ENCODE assay signal across 36 mouse cellular contexts in the genomic region with DNA sequence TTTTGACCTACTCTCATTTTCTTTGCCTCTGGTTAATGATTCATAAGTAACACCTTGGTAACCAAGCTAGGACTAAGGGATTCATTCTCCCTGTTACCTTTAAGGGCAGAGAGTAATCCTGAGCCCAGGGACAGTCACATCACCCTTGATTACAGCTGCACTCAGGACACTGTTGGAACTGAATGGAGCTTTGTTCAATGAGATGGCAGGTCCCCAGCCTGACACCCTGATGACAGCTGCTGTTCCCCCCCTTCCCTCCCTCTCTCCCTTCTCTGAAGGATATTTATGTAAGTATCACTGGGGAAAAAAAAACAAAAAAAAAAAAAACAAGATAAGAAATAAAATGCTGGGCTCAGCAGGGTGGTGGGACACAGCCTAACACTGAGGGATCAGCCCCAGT. TPM values are rescaled to one million over a fixed set of nuclear protein-coding genes. Genes with fewer than 3 reads are reported as not detected.
"Had no signal": no experiment of that assay in that cellular context is flagged by ENCODE, and none has a peak within 500 bp of the region (broad histone marks: within the 10 kb centered on the region; RNA-seq: fewer than 3 reads in every experiment).

No protein-coding gene starts in this region.

- H3K4me1 ChIP-seq: heart, embryonic 13.5 days; heart, embryonic 15.5 days; hindbrain, embryonic 12.5 days; kidney, embryonic 15.5 days; limb, embryonic 13.5 days; limb, embryonic 15.5 days; liver, embryonic 13.5 days had no signal

- H3K27me3 ChIP-seq: heart, embryonic 13.5 days; heart, embryonic 15.5 days; hindbrain, embryonic 12.5 days; limb, embryonic 13.5 days; limb, embryonic 15.5 days; liver, embryonic 13.5 days had no signal

- H3K9ac ChIP-seq: heart, embryonic 13.5 days; heart, embryonic 15.5 days; hindbrain, embryonic 12.5 days; hindbrain, embryonic 14.5 days; kidney, embryonic 15.5 days; limb, embryonic 13.5 days; limb, embryonic 15.5 days; liver, embryonic 13.5 days had no signal

- H3K9me3 ChIP-seq: heart, embryonic 13.5 days; heart, embryonic 15.5 days; hindbrain, embryonic 12.5 days; kidney, embryonic 15.5 days; limb, embryonic 13.5 days; limb, embryonic 15.5 days; liver, embryonic 13.5 days had no signal

- H3K4me3 ChIP-seq: gastrocnemius, adult 2 months; heart, adult 2 months; heart, embryonic 13.5 days; heart, embryonic 15.5 days; hindbrain, embryonic 12.5 days; kidney, embryonic 15.5 days; limb, embryonic 13.5 days; limb, embryonic 15.5 days; liver, embryonic 13.5 days had no signal

- H3K4me2 ChIP-seq: heart, embryonic 11.5 days; heart, embryonic 13.5 days; heart, embryonic 15.5 days; hindbrain, embryonic 12.5 days; hindbrain, embryonic 14.5 days; kidney, embryonic 15.5 days; limb, embryonic 13.5 days; limb, embryonic 15.5 days; liver, embryonic 11.5 days; liver, embryonic 13.5 days had no signal

- ATAC-seq: intestine, embryonic 16.5 days had no signal

- H3K36me3 ChIP-seq: heart, embryonic 13.5 days; heart, embryonic 15.5 days; hindbrain, embryonic 12.5 days; kidney, embryonic 15.5 days; limb, embryonic 13.5 days; limb, embryonic 15.5 days; liver, embryonic 13.5 days had no signal

- H3K27ac ChIP-seq: gastrocnemius, adult 2 months; heart, adult 2 months; heart, embryonic 13.5 days; heart, embryonic 15.5 days; hindbrain, embryonic 12.5 days; hindbrain, embryonic 14.5 days; hindbrain, postnatal 0 days; kidney, embryonic 15.5 days; kidney, postnatal 0 days; limb, embryonic 13.5 days; limb, embryonic 15.5 days; liver, embryonic 13.5 days had no signal

- DNase-seq: gastrocnemius, adult 2 months; gastrocnemius, postnatal 10 days; gastrocnemius, postnatal 25 days; heart, adult 2 months; heart, postnatal 14 days; heart, postnatal 36 days; kidney, adult 11 months; kidney, adult 2 months; kidney, adult 9 months; kidney, postnatal 14 days; kidney, postnatal 36 days; layer of hippocampus, adult 9-11 months; layer of hippocampus, postnatal 36 days; left cerebral cortex, postnatal 4 days; liver, embryonic 13.5 days had no signal

RNA-seq across cellular contexts. Expression of gene Gjd2, which starts 16.5 kb away (rescaled TPM):
- total RNA-seq: gastrocnemius, adult 2 months; gastrocnemius, postnatal 10 days; gastrocnemius, postnatal 25 days; granulocyte monocyte progenitor cell, adult 5-6 weeks; heart, adult 2 months; heart, postnatal 14 days; heart, postnatal 36 days; hematopoietic stem cell, adult 5-6 weeks had no signal
- polyA plus RNA-seq: heart, adult 2 months; heart, embryonic 11.5 days; heart, embryonic 13.5 days; heart, postnatal 0 days; kidney, adult 2 months; limb, embryonic 11.5 days; liver, embryonic 11.5 days; liver, embryonic 13.5 days had no signal

RNA-seq across cellular contexts. Expression of gene Actc1, which starts 56.4 kb away (rescaled TPM):
- total RNA-seq: granulocyte monocyte progenitor cell, adult 5-6 weeks; hematopoietic stem cell, adult 5-6 weeks; layer of hippocampus, adult 18-20 months; layer of hippocampus, postnatal 14 days; layer of hippocampus, postnatal 36 days; left cerebral cortex, adult 18-20 months; left cerebral cortex, postnatal 10 days; left cerebral cortex, postnatal 25 days; left cerebral cortex, postnatal 4 days had no signal
